Mouse (Mus musculus): ENCODE data around the gene Cdyl. TPM values are rescaled to one million over a fixed set of nuclear protein-coding genes. Genes with fewer than 3 reads are reported as not detected.

Cdyl gene
- polyA plus RNA-seq (2014; fragmentation: Nextera tagmentation; extraction: Ambion mirVana) = 14.8 and 16.7 TPM in 2 replicates

DNA sequence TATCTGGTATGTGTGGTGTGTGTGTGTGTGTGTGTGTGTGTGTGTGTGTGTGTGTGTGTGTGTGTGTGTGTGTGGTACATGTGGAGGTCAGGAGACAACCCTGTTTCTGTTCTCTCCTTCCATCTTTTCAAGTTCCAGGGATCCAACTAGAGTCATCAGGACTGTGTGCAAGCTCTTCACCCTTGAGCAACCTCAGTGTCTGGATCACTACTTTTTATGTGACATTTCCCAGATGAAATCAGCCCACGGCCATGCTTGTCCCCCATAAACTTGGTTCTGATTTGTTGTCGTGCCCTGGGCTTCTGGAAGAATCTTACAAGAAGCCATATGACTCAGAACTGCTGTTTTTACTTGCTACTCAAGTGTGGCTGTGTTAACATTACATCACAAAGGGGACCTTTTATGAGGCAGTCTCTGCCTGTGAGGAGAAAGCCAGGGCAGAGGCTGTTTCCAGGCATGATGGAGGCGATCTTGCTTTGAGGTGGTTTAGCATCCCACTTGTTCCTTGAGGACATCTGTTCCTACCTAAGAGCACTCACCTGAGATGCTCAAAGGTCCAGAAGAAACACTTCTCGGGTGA is at the start of gene Cdyl:
Gene Cdyl, plus strand, starts transcription at position 428 of the 580 bp plus-strand sequence.
- WGBS = 61% methylated on average over 4 of the region's 4 CpGs
- no peaks in the 10 kb centered on the region for H3K4me1 ChIP-seq (ENCODE audit: control insufficient read depth in 2 of 2, insufficient read depth in 2 of 2, low read length in 2 of 2)
- no peaks in the 10 kb centered on the region for H3K9me3 ChIP-seq (ENCODE audit: control insufficient read depth, low read length)
- H3K36me3 ChIP-seq (ENCODE audit: control insufficient read depth, insufficient read depth, low read length) = no peaks in the 10 kb centered on the region
- no peak for ATAC-seq (ENCODE audit: insufficient number of reproducible peaks, insufficient read depth, low FRiP score, low read depth)
- H3K27ac ChIP-seq (replicated peaks in 1 of 2; ENCODE audit: control insufficient read depth in 1 of 2, insufficient read depth in 1 of 2, low read depth in 2 of 2, low read length in 2 of 2) = no peak within 1 kb of the TSS
- H3K9ac ChIP-seq (ENCODE audit: low read length) = no peak within 1 kb of the TSS
- H3K27me3 ChIP-seq (ENCODE audit: control insufficient read depth, insufficient read depth, low read length) = no peaks in the 10 kb centered on the region
- H3K4me2 ChIP-seq (ENCODE audit: low read length) = no peak within 1 kb of the TSS
- no peak within 1 kb of the TSS for H3K4me3 ChIP-seq (ENCODE audit: control insufficient read depth in 1 of 2, insufficient read depth in 1 of 2, low read depth in 1 of 2, low read length in 2 of 2)

GRCm38 (mm10) chr13:35610718-35611117 is 48.9 kb upstream of the Cdyl start:
- Histone ChIP-seq H3K9ac (ENCODE audit: low read length) (no peak overlapping the region), H3K4me2 (ENCODE audit: low read length) (no peak overlapping the region), H3K4me1 (ENCODE audit: control insufficient read depth in 2 of 2, insufficient read depth in 2 of 2, low read length in 2 of 2) (peaks cover 0 to 6% of the 10 kb centered on the region in 2 experiments; a peak in 1 of 4 replicates), H3K4me3 (ENCODE audit: control insufficient read depth in 1 of 2, insufficient read depth in 1 of 2, low read depth in 1 of 2, low read length in 2 of 2) (no peak overlapping the region), H3K27ac (replicated peaks in 1 of 2; ENCODE audit: control insufficient read depth in 1 of 2, insufficient read depth in 1 of 2, low read depth in 2 of 2, low read length in 2 of 2) (no peak overlapping the region), H3K27me3 (ENCODE audit: control insufficient read depth, insufficient read depth, low read length) (no peaks in the 10 kb centered on the region), H3K9me3 (ENCODE audit: control insufficient read depth, low read length) (no peaks in the 10 kb centered on the region), H3K36me3 (ENCODE audit: control insufficient read depth, insufficient read depth, low read length) (no peaks in the 10 kb centered on the region)
- no peak; the same call in 1 of the 2 replicates for ATAC-seq (ENCODE audit: insufficient number of reproducible peaks, insufficient read depth, low FRiP score, low read depth)

DNA sequence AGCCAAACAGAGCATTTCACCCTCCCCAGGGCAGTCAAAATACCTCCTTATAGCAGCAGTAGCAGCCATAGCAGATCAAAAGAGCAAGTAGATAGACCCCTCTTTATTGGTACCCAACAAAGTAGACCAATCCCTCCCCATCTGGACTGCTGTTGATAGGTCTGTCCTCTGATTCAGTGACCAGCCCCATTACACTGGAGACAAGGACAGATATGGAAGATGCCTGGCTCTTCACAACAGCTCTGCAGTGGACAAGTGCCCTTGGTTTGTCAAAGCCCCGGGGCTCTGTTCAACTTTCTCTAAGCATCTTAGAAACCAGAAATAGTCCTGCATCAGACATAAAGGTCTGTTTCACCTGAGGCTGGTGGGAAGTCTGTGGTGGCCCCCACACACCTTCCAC is 47.1 kb upstream of the Cdyl start:
- Histone ChIP-seq H3K36me3 (ENCODE audit: control insufficient read depth, insufficient read depth, low read length) (no peaks in the 10 kb centered on the region), H3K4me3 (ENCODE audit: control insufficient read depth in 1 of 2, insufficient read depth in 1 of 2, low read depth in 1 of 2, low read length in 2 of 2) (no peak overlapping the region), H3K27ac (replicated peaks in 1 of 2; ENCODE audit: control insufficient read depth in 1 of 2, insufficient read depth in 1 of 2, low read depth in 2 of 2, low read length in 2 of 2) (no peak overlapping the region), H3K9me3 (ENCODE audit: control insufficient read depth, low read length) (no peaks in the 10 kb centered on the region), H3K27me3 (ENCODE audit: control insufficient read depth, insufficient read depth, low read length) (no peaks in the 10 kb centered on the region), H3K4me1 (ENCODE audit: control insufficient read depth in 2 of 2, insufficient read depth in 2 of 2, low read length in 2 of 2) (peaks cover 0 to 6% of the 10 kb centered on the region in 2 experiments; a peak in 1 of 4 replicates), H3K4me2 (ENCODE audit: low read length) (no peak overlapping the region), H3K9ac (ENCODE audit: low read length) (no peak overlapping the region)
- no peak for ATAC-seq (ENCODE audit: insufficient number of reproducible peaks, insufficient read depth, low FRiP score, low read depth)
- 79% methylated on average over 1 of the region's 1 CpGs for WGBS

DNA sequence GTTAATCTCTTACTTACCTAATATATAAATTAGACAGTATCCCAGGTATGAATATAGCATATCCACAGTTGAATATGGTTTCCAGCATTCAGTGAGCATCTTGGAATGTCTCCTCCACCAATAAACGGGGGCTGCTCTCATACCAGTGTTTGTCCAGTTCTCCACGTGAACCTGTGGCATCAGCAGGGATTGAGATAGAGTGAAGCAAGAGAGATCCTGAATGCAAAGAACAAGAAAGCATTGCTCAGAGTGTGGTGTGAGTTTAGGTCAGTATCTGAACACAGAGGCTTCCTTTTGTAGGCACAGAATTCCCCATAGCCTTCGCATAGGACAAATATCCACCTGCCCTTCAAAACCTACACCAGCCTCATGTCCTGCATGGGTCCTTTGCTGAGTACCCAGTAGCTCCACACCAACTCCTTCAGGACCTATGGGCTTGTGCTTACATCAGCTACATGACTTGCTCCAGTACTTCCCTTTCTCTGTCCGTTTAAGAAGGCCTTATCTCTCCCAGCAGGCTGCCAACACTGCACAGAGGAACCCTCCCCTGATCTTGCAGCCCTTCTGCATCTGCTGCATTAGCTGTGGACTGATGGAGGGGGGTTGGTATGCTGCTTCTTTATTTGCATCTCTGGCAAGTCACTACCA is 44.7 kb upstream of the Cdyl start:
- no peak for ATAC-seq (ENCODE audit: insufficient number of reproducible peaks, insufficient read depth, low FRiP score, low read depth)
- no peak overlapping the region for H3K4me2 ChIP-seq (ENCODE audit: low read length)
- H3K4me1 ChIP-seq (ENCODE audit: control insufficient read depth in 2 of 2, insufficient read depth in 2 of 2, low read length in 2 of 2) = peaks cover 0 to 6% of the 10 kb centered on the region in 2 experiments; a peak in 1 of 4 replicates
- H3K4me3 ChIP-seq (ENCODE audit: control insufficient read depth in 1 of 2, insufficient read depth in 1 of 2, low read depth in 1 of 2, low read length in 2 of 2) = no peak overlapping the region
- H3K9me3 ChIP-seq (ENCODE audit: control insufficient read depth, low read length) = no peaks in the 10 kb centered on the region
- no peaks in the 10 kb centered on the region for H3K27me3 ChIP-seq (ENCODE audit: control insufficient read depth, insufficient read depth, low read length)
- no peak overlapping the region for H3K9ac ChIP-seq (ENCODE audit: low read length)
- WGBS = 60% methylated on average over 4 of the region's 4 CpGs
- no peaks in the 10 kb centered on the region for H3K36me3 ChIP-seq (ENCODE audit: control insufficient read depth, insufficient read depth, low read length)
- no peak overlapping the region for H3K27ac ChIP-seq (replicated peaks in 1 of 2; ENCODE audit: control insufficient read depth in 1 of 2, insufficient read depth in 1 of 2, low read depth in 2 of 2, low read length in 2 of 2)

- no peak for ATAC-seq (ENCODE audit: insufficient number of reproducible peaks, insufficient read depth, low FRiP score, low read depth)
- no peak overlapping the region for H3K4me2 ChIP-seq (ENCODE audit: low read length)
- H3K36me3 ChIP-seq (ENCODE audit: control insufficient read depth, insufficient read depth, low read length) = no peaks in the 10 kb centered on the region
- H3K27ac ChIP-seq (replicated peaks in 1 of 2; ENCODE audit: control insufficient read depth in 1 of 2, insufficient read depth in 1 of 2, low read depth in 2 of 2, low read length in 2 of 2) = no peak overlapping the region
- no peaks in the 10 kb centered on the region for H3K27me3 ChIP-seq (ENCODE audit: control insufficient read depth, insufficient read depth, low read length)
- 39% methylated on average over 4 of the region's 4 CpGs for WGBS
- H3K9ac ChIP-seq (ENCODE audit: low read length) = no peak overlapping the region
- H3K4me3 ChIP-seq (ENCODE audit: control insufficient read depth in 1 of 2, insufficient read depth in 1 of 2, low read depth in 1 of 2, low read length in 2 of 2) = no peak overlapping the region
- no peaks in the 10 kb centered on the region for H3K9me3 ChIP-seq (ENCODE audit: control insufficient read depth, low read length)
- peaks cover 0 to 6% of the 10 kb centered on the region in 2 experiments; a peak in 1 of 4 replicates for H3K4me1 ChIP-seq (ENCODE audit: control insufficient read depth in 2 of 2, insufficient read depth in 2 of 2, low read length in 2 of 2)
Observed at GRCm38 (mm10) chr13:35616524-35617099, 43.0 kb upstream of the Cdyl start.

GRCm38 (mm10) chr13:35619356-35619755 is 40.3 kb upstream of the Cdyl start:
- no peak for ATAC-seq (ENCODE audit: insufficient number of reproducible peaks, insufficient read depth, low FRiP score, low read depth)
- WGBS = 49% methylated on average over 2 of the region's 2 CpGs
- H3K9ac ChIP-seq (ENCODE audit: low read length) = no peak overlapping the region
- no peak overlapping the region for H3K4me3 ChIP-seq (ENCODE audit: control insufficient read depth in 1 of 2, insufficient read depth in 1 of 2, low read depth in 1 of 2, low read length in 2 of 2)
- H3K4me1 ChIP-seq (ENCODE audit: control insufficient read depth in 2 of 2, insufficient read depth in 2 of 2, low read length in 2 of 2) = peaks cover 0 to 6% of the 10 kb centered on the region in 2 experiments; a peak in 1 of 4 replicates
- no peak overlapping the region for H3K27ac ChIP-seq (replicated peaks in 1 of 2; ENCODE audit: control insufficient read depth in 1 of 2, insufficient read depth in 1 of 2, low read depth in 2 of 2, low read length in 2 of 2)
- no peaks in the 10 kb centered on the region for H3K36me3 ChIP-seq (ENCODE audit: control insufficient read depth, insufficient read depth, low read length)
- no peaks in the 10 kb centered on the region for H3K9me3 ChIP-seq (ENCODE audit: control insufficient read depth, low read length)
- no peaks in the 10 kb centered on the region for H3K27me3 ChIP-seq (ENCODE audit: control insufficient read depth, insufficient read depth, low read length)
- H3K4me2 ChIP-seq (ENCODE audit: low read length) = no peak overlapping the region

DNA sequence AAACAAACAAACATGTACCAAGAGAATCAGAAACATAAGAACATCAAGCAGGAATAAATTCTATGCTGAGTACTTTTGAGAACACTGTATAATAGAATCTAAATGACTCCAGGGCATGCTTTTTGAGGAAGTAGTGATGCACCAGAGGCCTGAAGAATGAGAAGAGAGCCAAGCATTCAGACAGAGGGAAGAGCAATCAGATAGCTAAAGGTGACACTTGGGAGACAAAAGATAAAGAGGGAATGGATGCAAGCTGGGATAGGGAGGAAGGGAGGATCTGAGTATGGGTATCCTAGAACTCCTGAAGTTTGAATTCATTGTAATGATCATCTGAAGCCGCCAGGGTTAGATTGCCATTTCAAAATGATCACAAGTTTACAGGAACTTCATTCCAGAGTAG is 38.9 kb upstream of the Cdyl start:
- WGBS = 58% methylated on average over 1 of the region's 1 CpGs
- no peaks in the 10 kb centered on the region for H3K9me3 ChIP-seq (ENCODE audit: control insufficient read depth, low read length)
- H3K4me3 ChIP-seq (ENCODE audit: control insufficient read depth in 1 of 2, insufficient read depth in 1 of 2, low read depth in 1 of 2, low read length in 2 of 2) = no peak overlapping the region
- H3K36me3 ChIP-seq (ENCODE audit: control insufficient read depth, insufficient read depth, low read length) = no peaks in the 10 kb centered on the region
- no peak overlapping the region for H3K4me2 ChIP-seq (ENCODE audit: low read length)
- ATAC-seq (ENCODE audit: insufficient number of reproducible peaks, insufficient read depth, low FRiP score, low read depth) = no peak
- no peak overlapping the region for H3K27ac ChIP-seq (replicated peaks in 1 of 2; ENCODE audit: control insufficient read depth in 1 of 2, insufficient read depth in 1 of 2, low read depth in 2 of 2, low read length in 2 of 2)
- H3K27me3 ChIP-seq (ENCODE audit: control insufficient read depth, insufficient read depth, low read length) = no peaks in the 10 kb centered on the region
- no peak overlapping the region for H3K9ac ChIP-seq (ENCODE audit: low read length)
- no peaks in the 10 kb centered on the region for H3K4me1 ChIP-seq (ENCODE audit: control insufficient read depth in 2 of 2, insufficient read depth in 2 of 2, low read length in 2 of 2)

All from heart, embryonic 14.5 days (tissue).